Mouse (Mus musculus): ENCODE data around the gene Gnptg. TPM values are rescaled to one million over a fixed set of nuclear protein-coding genes. Genes with fewer than 3 reads are reported as not detected.

Gene Gnptg
- total RNA-seq, 1 experiment, result 17.3 TPM

- DNase-seq (ENCODE audit: low read depth, low spot score), result no peak
- TF ChIP-seq MAFK (IDR thresholded peaks at IDR 0.05; ENCODE audit: insufficient read depth, low read depth, low read length), result no peak
- TF ChIP-seq CHD2 (IDR thresholded peaks at IDR 0.05; ENCODE audit: low read depth, low read length), result no peak
- TF ChIP-seq ZC3H11A (IDR thresholded peaks at IDR 0.05; ENCODE audit: borderline replicate concordance, low read depth, low read length), result no peak
- no peak for TF ChIP-seq ZNF384 (IDR thresholded peaks at IDR 0.05; ENCODE audit: low read depth, low read length)
- no peak for TF ChIP-seq HCFC1 (IDR thresholded peaks at IDR 0.05; ENCODE audit: borderline replicate concordance, insufficient read depth, low read length)
- H3K36me3 ChIP-seq (ENCODE audit: control insufficient read depth, insufficient read depth, low read length, poor library complexity, severe bottlenecking), result peaks cover 7% of the 10 kb centered on the region; the same call in 1 of the 2 replicates
- H3K4me1 ChIP-seq (ENCODE audit: control insufficient read depth in 2 of 2, insufficient read depth in 2 of 2, low read length in 2 of 2, poor library complexity in 1 of 2), result peaks cover 0 to 9% of the 10 kb centered on the region in 2 experiments; a peak in 1 of 4 replicates
- no peaks in the 10 kb centered on the region for H3K9me3 ChIP-seq (ENCODE audit: control insufficient read depth, insufficient read depth, low read depth, low read length)
- H3K9ac ChIP-seq (ENCODE audit: insufficient read depth, low read depth, low read length, poor library complexity, severe bottlenecking), result peak within 1 kb of the TSS; percentile 43; the same call in 1 of the 2 replicates
- in situ Hi-C loops (cut with MboI; ENCODE audit: low sequenced_read_pairs in 2 of 2, unreplicated experiment in 2 of 2), result no loop called here
- peak within 1 kb of the TSS; percentile 60 to 69 for H3K4me3 ChIP-seq (ENCODE audit: insufficient read depth in 1 of 2, low read depth in 1 of 2, low read length in 2 of 2, poor library complexity in 1 of 2, severe bottlenecking in 1 of 2)
- no peak within 1 kb of the TSS for H3K27ac ChIP-seq (ENCODE audit: insufficient read depth, low read depth, low read length, poor library complexity, severe bottlenecking)
These were observed 16.3 kb upstream of the Gnptg start, which contains the start of gene Baiap3 for GRCm38 (mm10) chr17:25256140-25256754. TSS of gene Baiap3 (minus strand) at chr17:25256364.

- peaks cover 0 to 9% of the 10 kb centered on the region in 2 experiments; a peak in 1 of 4 replicates for H3K4me1 ChIP-seq (ENCODE audit: control insufficient read depth in 2 of 2, insufficient read depth in 2 of 2, low read length in 2 of 2, poor library complexity in 1 of 2)
These were observed 15.2 kb upstream of the Gnptg start for GRCm38 (mm10) chr17:25255110-25255509.

GRCm38 (mm10) chr17:25253760-25254159, 13.8 kb upstream of the Gnptg start:
- H3K4me3 ChIP-seq (ENCODE audit: insufficient read depth in 1 of 2, low read depth in 1 of 2, low read length in 2 of 2, poor library complexity in 1 of 2, severe bottlenecking in 1 of 2), result no peak overlapping the region

More at GRCm38 (mm10) chr17:25255110-25255509, 15.2 kb upstream of the Gnptg start:
- no peak overlapping the region for H3K27ac ChIP-seq (ENCODE audit: insufficient read depth, low read depth, low read length, poor library complexity, severe bottlenecking)
- in situ Hi-C loops (cut with MboI; ENCODE audit: low sequenced_read_pairs in 2 of 2, unreplicated experiment in 2 of 2), result no loop called here
- peaks cover 6% of the 10 kb centered on the region; the same call in 1 of the 2 replicates for H3K36me3 ChIP-seq (ENCODE audit: control insufficient read depth, insufficient read depth, low read length, poor library complexity, severe bottlenecking)
- no peak overlapping the region for H3K9ac ChIP-seq (ENCODE audit: insufficient read depth, low read depth, low read length, poor library complexity, severe bottlenecking)
- TF ChIP-seq HCFC1 (IDR thresholded peaks at IDR 0.05; ENCODE audit: borderline replicate concordance, insufficient read depth, low read length), result no peak
- TF ChIP-seq MAFK (IDR thresholded peaks at IDR 0.05; ENCODE audit: insufficient read depth, low read depth, low read length), result no peak
- no peak for TF ChIP-seq ZC3H11A (IDR thresholded peaks at IDR 0.05; ENCODE audit: borderline replicate concordance, low read depth, low read length)
- no peak for TF ChIP-seq CHD2 (IDR thresholded peaks at IDR 0.05; ENCODE audit: low read depth, low read length)
- no peak for TF ChIP-seq ZNF384 (IDR thresholded peaks at IDR 0.05; ENCODE audit: low read depth, low read length)
- no peak for DNase-seq (ENCODE audit: low read depth, low spot score)
- H3K4me3 ChIP-seq (ENCODE audit: insufficient read depth in 1 of 2, low read depth in 1 of 2, low read length in 2 of 2, poor library complexity in 1 of 2, severe bottlenecking in 1 of 2), result no peak overlapping the region
- H3K9me3 ChIP-seq (ENCODE audit: control insufficient read depth, insufficient read depth, low read depth, low read length), result no peaks in the 10 kb centered on the region

GRCm38 (mm10) chr17:25252643-25253042, 12.7 kb upstream of the Gnptg start:
- no peak for DNase-seq (ENCODE audit: low read depth, low spot score)
- Histone ChIP-seq H3K9ac (ENCODE audit: insufficient read depth, low read depth, low read length, poor library complexity, severe bottlenecking) (no peak overlapping the region), H3K36me3 (ENCODE audit: control insufficient read depth, insufficient read depth, low read length, poor library complexity, severe bottlenecking) (no peaks in the 10 kb centered on the region), H3K27ac (ENCODE audit: insufficient read depth, low read depth, low read length, poor library complexity, severe bottlenecking) (no peak overlapping the region), H3K4me3 (ENCODE audit: insufficient read depth in 1 of 2, low read depth in 1 of 2, low read length in 2 of 2, poor library complexity in 1 of 2, severe bottlenecking in 1 of 2) (no peak overlapping the region), H3K4me1 (ENCODE audit: control insufficient read depth in 2 of 2, insufficient read depth in 2 of 2, low read length in 2 of 2, poor library complexity in 1 of 2) (peaks cover 0 to 7% of the 10 kb centered on the region in 2 experiments; a peak in 1 of 4 replicates), H3K9me3 (ENCODE audit: control insufficient read depth, insufficient read depth, low read depth, low read length) (no peaks in the 10 kb centered on the region)
- TF ChIP-seq HCFC1 (IDR thresholded peaks at IDR 0.05; ENCODE audit: borderline replicate concordance, insufficient read depth, low read length) (no peak), CHD2 (IDR thresholded peaks at IDR 0.05; ENCODE audit: low read depth, low read length) (no peak), ZNF384 (IDR thresholded peaks at IDR 0.05; ENCODE audit: low read depth, low read length) (no peak), ZC3H11A (IDR thresholded peaks at IDR 0.05; ENCODE audit: borderline replicate concordance, low read depth, low read length) (no peak), MAFK (IDR thresholded peaks at IDR 0.05; ENCODE audit: insufficient read depth, low read depth, low read length) (no peak)
- in situ Hi-C loops (cut with MboI; ENCODE audit: low sequenced_read_pairs in 2 of 2, unreplicated experiment in 2 of 2), result no loop called here

More at GRCm38 (mm10) chr17:25253760-25254159, 13.8 kb upstream of the Gnptg start:
- H3K9ac ChIP-seq (ENCODE audit: insufficient read depth, low read depth, low read length, poor library complexity, severe bottlenecking), result no peak overlapping the region
- DNase-seq (ENCODE audit: low read depth, low spot score), result no peak
- H3K27ac ChIP-seq (ENCODE audit: insufficient read depth, low read depth, low read length, poor library complexity, severe bottlenecking), result no peak overlapping the region
- peaks cover 0 to 9% of the 10 kb centered on the region in 2 experiments; a peak in 1 of 4 replicates for H3K4me1 ChIP-seq (ENCODE audit: control insufficient read depth in 2 of 2, insufficient read depth in 2 of 2, low read length in 2 of 2, poor library complexity in 1 of 2)
- H3K9me3 ChIP-seq (ENCODE audit: control insufficient read depth, insufficient read depth, low read depth, low read length), result no peaks in the 10 kb centered on the region
- H3K36me3 ChIP-seq (ENCODE audit: control insufficient read depth, insufficient read depth, low read length, poor library complexity, severe bottlenecking), result no peaks in the 10 kb centered on the region
- in situ Hi-C loops (cut with MboI; ENCODE audit: low sequenced_read_pairs in 2 of 2, unreplicated experiment in 2 of 2), result no loop called here
- TF ChIP-seq ZNF384 (IDR thresholded peaks at IDR 0.05; ENCODE audit: low read depth, low read length) (no peak), MAFK (IDR thresholded peaks at IDR 0.05; ENCODE audit: insufficient read depth, low read depth, low read length) (no peak), CHD2 (IDR thresholded peaks at IDR 0.05; ENCODE audit: low read depth, low read length) (no peak), ZC3H11A (IDR thresholded peaks at IDR 0.05; ENCODE audit: borderline replicate concordance, low read depth, low read length) (no peak), HCFC1 (IDR thresholded peaks at IDR 0.05; ENCODE audit: borderline replicate concordance, insufficient read depth, low read length) (no peak)

All from ES-E14 (cell line).